Mouse (Mus musculus): ENCODE results near the gene Gm13694. TPM values are rescaled to one million over a fixed set of nuclear protein-coding genes. Genes with fewer than 3 reads are reported as not detected.
"Not testable (repeated sequence)": the region's sequence is repeated elsewhere in the genome, so short reads cannot be mapped to it uniquely, and the experiment has no call there.

The Gm13694 gene
- total RNA-seq (2022) = 1 to 10 TPM; 1.4 to 2.5 (median 1.7) TPM

GRCm38 (mm10) chr2:83978633-83979032, at the start of gene Gm13694:
Gm13694 (plus strand) TSS chr2:83978933.
- DNase-seq = not testable (repeated sequence)

- DNase-seq = no peak
Observed at GRCm38 (mm10) chr2:83929478-83930088, 49.1 kb upstream of the Gm13694 start.

- no peak for DNase-seq
Observed at GRCm38 (mm10) chr2:83940931-83941361, 37.8 kb upstream of the Gm13694 start, which contains the start of gene Zswim2. Zswim2 (minus strand) TSS chr2:83941228.

- no peak for DNase-seq
Observed at GRCm38 (mm10) chr2:83941378-83941777, 37.4 kb upstream of the Gm13694 start.

- DNase-seq = no peak
Observed at GRCm38 (mm10) chr2:83941792-83942191, 36.9 kb upstream of the Gm13694 start.

- DNase-seq = not testable (repeated sequence)
Observed at GRCm38 (mm10) chr2:83955393-83955792, 23.3 kb upstream of the Gm13694 start, which contains the start of gene Gm13698. Gm13698 (plus strand) TSS chr2:83955693.

GRCm38 (mm10) chr2:83961203-83961602, 17.5 kb upstream of the Gm13694 start, which contains the start of gene Gm13693:
Gm13693 (plus strand) TSS chr2:83961503.
- not testable (repeated sequence) for DNase-seq

- not testable (repeated sequence) for DNase-seq
Observed at GRCm38 (mm10) chr2:83967013-83967412, 11.7 kb upstream of the Gm13694 start, which contains the start of gene Gm13695. Gm13695 (plus strand) TSS chr2:83967313.

GRCm38 (mm10) chr2:83972823-83973222, 5.9 kb upstream of the Gm13694 start, which contains the start of gene Gm13696:
Gm13696 (plus strand) TSS chr2:83973123.
- DNase-seq = not testable (repeated sequence)

GRCm38 (mm10) chr2:83984443-83984842, 5.7 kb downstream of the Gm13694 start, which contains the start of gene Gm13697:
Gm13697 (plus strand) TSS chr2:83984743.
- not testable (repeated sequence) for DNase-seq

- DNase-seq = not testable (repeated sequence)
Observed at GRCm38 (mm10) chr2:83990253-83990652, 11.5 kb downstream of the Gm13694 start, which contains the start of gene Gm13691. Gm13691 (plus strand) TSS chr2:83990553.

- DNase-seq = not testable (repeated sequence)
Observed at GRCm38 (mm10) chr2:83993639-83994255, 15.0 kb downstream of the Gm13694 start.

GRCm38 (mm10) chr2:83994526-83994925, 15.8 kb downstream of the Gm13694 start:
- DNase-seq = not testable (repeated sequence)

- no peak for DNase-seq
Observed at GRCm38 (mm10) chr2:84008913-84009312, 30.2 kb downstream of the Gm13694 start.

- DNase-seq = no peak
Observed at GRCm38 (mm10) chr2:84009818-84010217, 31.1 kb downstream of the Gm13694 start.

GRCm38 (mm10) chr2:84014572-84014971, 35.8 kb downstream of the Gm13694 start:
- DNase-seq = no peak

- DNase-seq = not testable (repeated sequence)
Observed at GRCm38 (mm10) chr2:84016291-84016690, 37.6 kb downstream of the Gm13694 start.

- no peak for DNase-seq
Observed at GRCm38 (mm10) chr2:84018330-84018729, 39.6 kb downstream of the Gm13694 start.

GRCm38 (mm10) chr2:84019519-84020305, 41.0 kb downstream of the Gm13694 start:
- DNase-seq = peak; percentile 31

GRCm38 (mm10) chr2:84021930-84022329, 43.2 kb downstream of the Gm13694 start:
- no peak for DNase-seq

GRCm38 (mm10) chr2:84022905-84023304, 44.2 kb downstream of the Gm13694 start:
- peak; percentile 2 for DNase-seq

GRCm38 (mm10) chr2:84023319-84023718, 44.6 kb downstream of the Gm13694 start:
- DNase-seq = no peak

GRCm38 (mm10) chr2:84025217-84025616, 46.5 kb downstream of the Gm13694 start:
- no peak for DNase-seq
